Mouse (Mus musculus) kidney, postnatal 0 days (tissue): ENCODE data around the gene Oscar. TPM values are rescaled to one million over a fixed set of nuclear protein-coding genes. Genes with fewer than 3 reads are reported as not detected.
A peak's percentile ranks its signal among the peaks of the same experiment; 100 is the strongest.

ENCODE experiments used
- ATAC-seq: fragments of 200-750 bp; cut with Nextera tagmentation; replicated peaks from 2 replicates; pipeline ENCODE4 v1.8.0; 2017; ENCODE audit warnings: low read depth, moderate number of reproducible peaks, moderate TSS enrichment, moderate library complexity; ENCODE audit not compliant: low FRiP score
- DNase-seq: peaks from one replicate; pipeline ENCODE4 v3.0.0-alpha.2; 2016; ENCODE audit warnings: low spot score
- H3K27ac ChIP-seq: fragments of 300-500 bp; sonication (generic); 2 replicates; pipeline ENCODE4 v1.5.1; 2014; ENCODE audit warnings: mild to moderate bottlenecking
- H3K27me3 ChIP-seq: fragments of 300-500 bp; sonication (generic); 2 replicates; pipeline ENCODE4 v1.6.1; 2014; ENCODE audit warnings: low read length, mixed read lengths; ENCODE audit not compliant: insufficient read depth
- H3K36me3 ChIP-seq: fragments of 300-500 bp; sonication (generic); 2 replicates; pipeline ENCODE4 v1.6.1; 2014; ENCODE audit warnings: low read length, mixed read lengths; ENCODE audit not compliant: insufficient read depth
- H3K4me1 ChIP-seq: fragments of 300-500 bp; sonication (generic); replicated peaks from 2 replicates; pipeline ENCODE4 v1.6.1; 2014; ENCODE audit warnings: antibody characterized with exemption, low read length, mixed read lengths; ENCODE audit not compliant: insufficient read depth
- H3K4me2 ChIP-seq: fragments of 300-500 bp; sonication (generic); 2 replicates; pipeline ENCODE4 v1.6.1; 2014; ENCODE audit warnings: mild to moderate bottlenecking, low read length, moderate library complexity, mixed read lengths
- H3K4me3 ChIP-seq: fragments of 300-500 bp; sonication (generic); replicated peaks from 2 replicates; pipeline ENCODE4 v1.5.1; 2014; ENCODE audit warnings: low read depth, low read length
- H3K9ac ChIP-seq: fragments of 300-500 bp; sonication (generic); 2 replicates; pipeline ENCODE4 v1.6.1; 2014; ENCODE audit warnings: low read depth, low read length
- H3K9me3 ChIP-seq: fragments of 300-500 bp; sonication (generic); replicated peaks from 2 replicates; pipeline ENCODE4 v1.6.1; 2016; ENCODE audit warnings: low read length, inconsistent platforms, mixed read lengths
- CTCF ChIP-seq: IDR thresholded peaks from 2 replicates; pipeline ENCODE4 v1.5.1; 2016; ENCODE audit warnings: antibody characterized with exemption, low read depth, mild to moderate bottlenecking, moderate library complexity
- WGBS: fragments of 180-500 bp; shearing (Covaris S2); extraction: QIAGEN DNeasy Blood & Tissue Kit; methylation state at CpG from one replicate; pipeline ENCODE4 v1.1.7; 2014; 5-methylcytosine and 5-hydroxymethylcytosine counted together
- polyA plus RNA-seq: library from polyadenylated mRNA; unstranded; fragments of >200 nt; fragmentation: Nextera tagmentation; extraction: Ambion mirVana; gene quantifications from 2 replicates; pipeline ENCODE4 v1.2.1, GENCODE M21; 2015

The Oscar gene
- polyA plus RNA-seq = 0.14 TPM in 1 of 2 replicates, not detected in the other

DNA sequence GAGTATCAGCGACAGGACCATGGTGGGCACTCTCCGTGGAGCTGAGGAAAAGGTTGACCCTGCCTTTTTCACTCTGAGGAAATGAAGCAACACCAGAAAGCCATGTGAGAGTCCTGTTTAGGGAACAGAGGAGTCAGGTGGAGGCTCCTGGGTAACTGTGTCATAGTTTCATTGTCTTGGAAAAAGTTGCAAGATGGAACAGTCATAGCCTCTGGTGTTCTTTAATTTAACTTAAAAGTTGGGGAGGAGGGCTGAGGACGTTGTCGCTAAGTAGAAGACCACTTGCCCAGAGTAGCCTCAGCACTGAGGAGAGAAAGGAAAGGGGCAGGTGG is at the start of gene Oscar:
TSS of gene Oscar (minus strand) at position 101 of the 332 bp plus-strand sequence.
- 79% methylated on average over 4 of the region's 4 CpGs for WGBS
- no peaks in the 10 kb centered on the region for H3K9me3 ChIP-seq
- ATAC-seq = no peak
- no peak for DNase-seq
- no peaks in the 10 kb centered on the region for H3K27me3 ChIP-seq
- H3K27ac ChIP-seq = no peak within 1 kb of the TSS
- peaks cover 19% of the 10 kb centered on the region for H3K36me3 ChIP-seq
- H3K4me1 ChIP-seq = no peaks in the 10 kb centered on the region
- no peak within 1 kb of the TSS for H3K9ac ChIP-seq
- peak within 1 kb of the TSS; percentile 60; the same call in 1 of the 2 replicates for H3K4me2 ChIP-seq
- TF ChIP-seq CTCF = no peak
- H3K4me3 ChIP-seq = peak within 1 kb of the TSS; percentile 89; the same call in 1 of the 2 replicates

DNA sequence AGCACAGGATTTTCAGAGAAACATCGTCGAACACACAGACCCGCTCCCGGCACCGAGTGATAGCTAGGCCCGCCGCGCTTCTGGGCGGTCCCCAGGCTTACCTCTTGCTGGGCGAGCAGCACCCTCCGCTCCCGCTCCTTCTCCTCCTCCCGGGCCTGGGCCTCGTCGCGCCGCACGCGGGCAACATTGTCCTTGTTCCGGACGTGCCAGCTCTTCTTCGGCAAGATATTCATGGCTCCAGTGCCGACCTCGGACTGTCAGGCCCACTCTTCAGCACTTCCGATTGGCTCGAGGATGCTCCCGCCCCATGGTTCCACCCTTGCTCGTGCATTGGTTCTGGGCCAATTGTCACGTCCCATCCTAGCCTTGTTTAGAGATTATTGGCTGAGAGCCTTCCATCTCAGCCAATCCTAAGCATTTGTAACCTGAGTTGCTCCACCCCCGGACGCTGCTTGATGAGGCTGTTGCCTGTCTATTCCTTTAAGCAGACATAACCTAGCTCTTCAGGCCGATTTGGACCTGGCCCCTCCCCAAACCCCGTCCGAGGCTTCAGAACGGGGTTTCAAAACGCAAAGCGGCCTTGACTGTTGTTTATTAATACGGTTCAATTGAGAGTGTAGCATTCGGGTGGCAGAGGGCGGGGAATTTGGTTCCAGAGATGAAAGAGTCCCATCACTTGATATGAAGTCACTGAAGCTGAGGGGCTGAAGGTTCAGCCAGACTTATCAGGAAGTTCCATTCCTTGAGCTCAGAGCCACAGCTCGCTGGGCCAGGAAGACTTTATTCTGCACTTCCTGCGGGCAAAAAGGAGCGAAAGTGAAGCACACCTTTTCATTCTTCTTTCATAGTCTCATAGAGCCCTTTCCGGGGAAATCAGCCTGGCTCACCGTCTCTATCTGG is 49.5 kb upstream of the Oscar start, which contains the start of gene Leng1:
TSS of gene Leng1 (minus strand) at position 626 of the 900 bp plus-strand sequence.
- DNase-seq (peak; percentile 99), ATAC-seq (peak; percentile 99)
- Histone ChIP-seq H3K36me3 (peaks cover 15% of the 10 kb centered on the region), H3K4me3 (peak within 1 kb of the TSS; percentile 73), H3K27me3 (no peaks in the 10 kb centered on the region), H3K4me2 (peak within 1 kb of the TSS; percentile 85), H3K27ac (peak within 1 kb of the TSS; percentile 89), H3K9ac (peak within 1 kb of the TSS; percentile 79), H3K4me1 (peaks cover 13% of the 10 kb centered on the region), H3K9me3 (no peaks in the 10 kb centered on the region)
- 3% methylated on average over 44 of the region's 45 CpGs for WGBS
- TF ChIP-seq CTCF = no peak

DNA sequence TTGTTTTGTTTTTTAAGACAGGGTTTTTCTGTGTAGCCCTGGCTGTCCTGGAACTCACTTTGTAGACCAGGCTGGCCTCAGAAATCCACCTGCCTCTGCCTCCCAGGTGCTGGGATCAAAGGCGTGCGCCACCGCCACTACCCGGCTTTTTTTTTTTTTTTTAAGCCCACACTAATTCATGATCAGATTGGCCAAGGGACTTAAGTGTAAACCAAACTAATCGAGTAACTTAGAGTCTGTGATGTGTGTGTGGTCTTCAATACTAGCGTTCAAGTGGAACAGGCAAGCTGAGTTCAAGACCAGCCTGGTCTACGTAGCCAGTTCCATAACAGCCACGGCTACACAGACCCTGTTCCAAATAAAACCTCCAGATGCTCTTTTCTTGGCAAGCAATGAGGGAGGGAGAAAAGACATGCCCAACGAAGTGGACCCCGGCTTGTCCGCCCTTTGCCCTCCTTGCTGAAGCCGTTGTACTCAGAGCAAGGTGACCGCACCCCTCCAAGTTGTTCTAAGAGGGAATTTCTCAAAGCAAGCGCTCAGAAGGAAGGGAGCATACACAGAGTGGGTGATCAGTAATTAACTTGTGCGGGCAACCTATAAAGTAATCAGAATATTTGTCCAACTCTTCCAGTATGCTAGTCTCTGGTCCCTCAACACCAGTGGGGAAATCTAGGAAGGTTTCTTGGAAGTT is 48.7 kb upstream of the Oscar start:
- H3K4me3 ChIP-seq = peak overlapping the region; percentile 73
- ATAC-seq (peak; percentile 38), DNase-seq (peak; percentile 51)
- peak overlapping the region; percentile 89 for H3K27ac ChIP-seq
- H3K9ac ChIP-seq = peak overlapping the region; percentile 79
- H3K4me1 ChIP-seq = peaks cover 13% of the 10 kb centered on the region
- no peaks in the 10 kb centered on the region for H3K27me3 ChIP-seq
- WGBS = 29% methylated on average over 15 of the region's 15 CpGs
- H3K36me3 ChIP-seq = peaks cover 20% of the 10 kb centered on the region
- no peaks in the 10 kb centered on the region for H3K9me3 ChIP-seq
- TF ChIP-seq CTCF = no peak
- H3K4me2 ChIP-seq = peak overlapping the region; percentile 85

DNA sequence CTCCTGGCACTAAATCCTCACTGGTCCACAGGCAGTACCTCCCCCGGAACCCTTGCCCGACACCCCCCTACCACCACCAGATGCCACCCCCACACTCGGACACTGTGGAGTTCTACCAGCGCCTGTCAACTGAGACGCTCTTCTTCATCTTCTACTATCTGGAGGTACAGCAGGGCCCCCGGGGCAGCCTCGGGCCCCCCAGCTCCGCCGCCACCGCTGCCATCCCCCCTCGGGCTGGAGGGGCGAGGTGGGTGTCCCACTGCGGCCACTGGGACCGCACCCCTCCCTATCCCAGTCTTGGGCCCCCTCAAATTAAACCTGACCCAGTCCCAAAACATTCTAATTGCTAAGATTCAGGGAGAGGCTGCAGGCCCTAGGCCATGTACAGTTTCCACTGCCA is 42.6 kb upstream of the Oscar start:
- Histone ChIP-seq H3K4me3 (no peak overlapping the region), H3K9ac (no peak overlapping the region), H3K27me3 (no peaks in the 10 kb centered on the region), H3K4me1 (peaks cover 1% of the 10 kb centered on the region; the same call in 1 of the 2 replicates), H3K27ac (no peak overlapping the region), H3K4me2 (no peak overlapping the region), H3K9me3 (no peaks in the 10 kb centered on the region), H3K36me3 (peaks cover 73% of the 10 kb centered on the region)
- ATAC-seq (no peak), DNase-seq (no peak)
- TF ChIP-seq CTCF = no peak
- WGBS = 89% methylated on average over 14 of the region's 14 CpGs

DNA sequence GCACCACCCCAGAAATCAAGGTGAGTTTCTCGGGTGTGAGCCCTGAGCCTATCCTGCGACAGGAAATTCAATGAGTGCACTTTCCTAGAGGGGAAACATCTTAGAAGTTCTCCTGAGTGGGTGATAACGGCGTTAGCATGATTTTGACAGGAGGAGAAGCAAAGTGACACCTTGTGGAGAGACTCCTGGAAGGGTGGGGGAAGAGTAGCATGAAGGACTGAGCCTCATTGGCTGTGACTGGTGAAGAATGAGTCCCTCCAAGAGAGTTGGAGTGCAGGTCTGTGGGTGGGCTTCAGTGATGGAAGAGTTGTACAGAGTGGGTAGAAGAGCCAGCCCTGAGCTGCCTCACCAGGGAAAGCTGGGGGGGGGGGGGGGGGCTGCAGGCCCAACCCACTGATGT is 41.0 kb upstream of the Oscar start:
- Histone ChIP-seq H3K27me3 (no peaks in the 10 kb centered on the region), H3K4me3 (no peak overlapping the region), H3K4me1 (no peaks in the 10 kb centered on the region), H3K9me3 (no peaks in the 10 kb centered on the region), H3K36me3 (peaks cover 80% of the 10 kb centered on the region), H3K9ac (no peak overlapping the region), H3K27ac (no peak overlapping the region), H3K4me2 (no peak overlapping the region)
- TF ChIP-seq CTCF = no peak
- DNase-seq (no peak), ATAC-seq (no peak)
- WGBS = 89% methylated on average over 4 of the region's 4 CpGs

DNA sequence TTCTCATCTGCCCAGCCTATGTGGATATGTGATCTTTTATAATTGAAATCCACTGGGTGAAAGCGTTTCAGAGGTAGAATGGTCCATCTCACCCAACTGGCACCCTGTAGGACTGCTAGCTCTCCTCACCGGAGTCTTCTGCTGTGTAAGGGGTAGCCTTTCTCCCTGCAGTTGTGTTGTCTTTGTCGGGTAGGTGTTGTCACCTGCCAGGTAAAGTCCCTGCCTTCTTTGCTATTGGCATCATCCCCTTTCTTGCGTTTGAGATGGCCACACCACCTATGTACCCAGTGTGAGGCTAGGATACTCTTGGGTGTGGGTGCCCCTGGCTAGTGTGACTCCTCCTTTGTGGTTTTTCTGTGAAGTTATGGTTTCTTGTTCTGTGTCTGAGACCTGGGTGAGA is 30.7 kb upstream of the Oscar start:
- H3K4me1 ChIP-seq = peaks cover 26% of the 10 kb centered on the region
- H3K27ac ChIP-seq = 0 out of 2 replicates have a peak overlapping the region, but pooled peaks have one; percentile 3
- WGBS = 52% methylated on average over 4 of the region's 4 CpGs
- H3K27me3 ChIP-seq = no peaks in the 10 kb centered on the region
- H3K4me3 ChIP-seq = peak overlapping the region; percentile 85
- ATAC-seq (no peak), DNase-seq (no peak)
- H3K4me2 ChIP-seq = peak overlapping the region; percentile 71
- H3K36me3 ChIP-seq = peaks cover 14% of the 10 kb centered on the region
- no peaks in the 10 kb centered on the region for H3K9me3 ChIP-seq
- peak overlapping the region; percentile 98 for H3K9ac ChIP-seq
- no peak for TF ChIP-seq CTCF
